In the genomic region with DNA sequence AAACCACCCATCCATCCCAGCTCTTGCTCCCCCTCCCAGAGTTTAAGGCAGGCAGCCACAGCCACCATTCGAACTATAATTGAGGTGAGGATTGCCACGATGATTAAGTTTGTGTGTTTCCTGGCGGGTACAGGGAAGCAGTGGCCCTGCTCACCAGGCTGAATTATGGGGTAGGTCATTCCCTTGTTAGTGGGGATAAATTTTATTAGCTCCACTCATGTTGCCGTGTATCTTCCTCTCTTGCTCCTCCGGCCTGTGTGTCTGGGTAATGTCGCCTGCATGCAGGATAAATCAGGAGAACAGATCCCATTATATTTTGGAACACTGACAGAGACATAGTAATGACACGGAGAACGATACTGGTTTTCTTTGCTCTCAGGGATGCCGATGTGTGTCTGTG, we compare ENCODE assay signal across 17 mouse cellular contexts.
"Had no signal": no experiment of that assay in that cellular context is flagged by ENCODE, and none has a peak within 500 bp of the region (broad histone marks: within the 10 kb centered on the region; RNA-seq: fewer than 3 reads in every experiment).

No protein-coding gene starts in this region.

- H3K9me3 ChIP-seq: liver, embryonic 13.5 days; midbrain, embryonic 13.5 days; neural tube, embryonic 12.5 days had no signal

- H3K9ac ChIP-seq: liver, embryonic 13.5 days; midbrain, embryonic 13.5 days; neural tube, embryonic 12.5 days had no signal

- H3K4me2 ChIP-seq: liver, embryonic 13.5 days; midbrain, embryonic 13.5 days; neural tube, embryonic 12.5 days had no signal

- ATAC-seq: midbrain, embryonic 13.5 days; midbrain, embryonic 16.5 days had no signal

- H3K4me3 ChIP-seq: liver, embryonic 13.5 days; midbrain, embryonic 13.5 days; neural tube, embryonic 12.5 days had no signal

- H3K27me3 ChIP-seq: midbrain, embryonic 13.5 days; neural tube, embryonic 12.5 days had no signal

- H3K4me1 ChIP-seq: neural tube, embryonic 12.5 days had no signal

- DNase-seq: kidney, adult 2 months; kidney, postnatal 25 days; liver, embryonic 13.5 days; lung, adult 2 months; lung, postnatal 14 days; lung, postnatal 4 days; right cerebral cortex, adult 18-20 months; right cerebral cortex, postnatal 14 days; right cerebral cortex, postnatal 4 days; thymus, adult 2 months; thymus, postnatal 14 days; thymus, postnatal 4 days had no signal

- H3K36me3 ChIP-seq: liver, embryonic 13.5 days; midbrain, embryonic 13.5 days; neural tube, embryonic 12.5 days had no signal

- H3K27ac ChIP-seq: kidney, postnatal 0 days; liver, embryonic 13.5 days; midbrain, embryonic 13.5 days; neural tube, embryonic 12.5 days; stomach, postnatal 0 days had no signal
